Mouse (Mus musculus): ENCODE measurements around the gene Plk1.

The Plk1 gene

GRCm38 (mm10) chr7:122191097-122191496, 31.9 kb downstream of the Plk1 start:
- DNase-seq (ENCODE audit: low read depth, low spot score), result no peak

- no peak for DNase-seq (ENCODE audit: low read depth, low spot score)
These were observed 34.7 kb downstream of the Plk1 start for GRCm38 (mm10) chr7:122193919-122194318.

- DNase-seq (ENCODE audit: low read depth, low spot score), result no peak
These were observed 37.5 kb downstream of the Plk1 start for GRCm38 (mm10) chr7:122196771-122197170.

GRCm38 (mm10) chr7:122197306-122197705, 38.1 kb downstream of the Plk1 start:
- DNase-seq (ENCODE audit: low read depth, low spot score), result peak; percentile 43

- peak; percentile 32 for DNase-seq (ENCODE audit: low read depth, low spot score)
These were observed 40.1 kb downstream of the Plk1 start for GRCm38 (mm10) chr7:122199296-122199695.

GRCm38 (mm10) chr7:122203936-122204335, 44.7 kb downstream of the Plk1 start:
- DNase-seq (ENCODE audit: low read depth, low spot score), result no peak

GRCm38 (mm10) chr7:122206121-122206520, 46.9 kb downstream of the Plk1 start:
- no peak for DNase-seq (ENCODE audit: low read depth, low spot score)

- no peak for DNase-seq (ENCODE audit: low read depth, low spot score)
These were observed 49.2 kb downstream of the Plk1 start for GRCm38 (mm10) chr7:122208276-122209021.

- DNase-seq (ENCODE audit: low read depth, low spot score), result peak; percentile 14
These were observed 60.1 kb downstream of the Plk1 start, which contains the start of gene Chp2 for GRCm38 (mm10) chr7:122219315-122219801. Gene Chp2 (plus strand): TSS chr7:122219496.
